Mouse (Mus musculus): ENCODE results near the gene Actc1.

DNA sequence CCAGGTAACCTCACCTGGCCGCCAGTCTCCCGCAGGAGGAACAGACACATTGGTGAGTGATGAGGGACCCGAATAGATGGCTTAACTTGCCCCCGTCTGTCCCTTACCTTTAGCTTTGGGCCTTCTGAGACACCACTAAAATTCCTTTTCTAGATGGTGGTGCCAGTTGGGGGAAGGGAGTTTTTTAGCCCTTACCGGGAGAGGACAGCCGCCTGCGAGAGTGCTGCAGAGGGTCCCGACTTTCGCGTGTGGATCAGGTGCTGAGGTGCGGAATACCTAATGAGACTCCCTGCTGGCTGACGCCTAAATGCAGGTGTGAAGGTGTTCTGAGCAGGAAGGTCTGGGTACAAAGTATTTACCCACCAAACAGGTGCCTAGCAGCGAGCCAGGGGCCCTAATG lies 39.5 kb downstream of the Actc1 start:
- TF ChIP-seq CTCF (IDR thresholded peaks at IDR 0.05; ENCODE audit: extremely low read depth, insufficient read depth, low read length), result no peak
- no peak for TF ChIP-seq POLR2A (IDR thresholded peaks at IDR 0.05; ENCODE audit: extremely low read depth, insufficient read depth, low read length)

Measured in cortical plate, adult 2 months (tissue).